ENCODE assay signal across 22 mouse cellular contexts in genomic region chr15:12713216-12713615, GRCm38 (mm10). TPM values are rescaled to one million over a fixed set of nuclear protein-coding genes. Genes with fewer than 3 reads are reported as not detected.
DNase-seq lines count a peak whose midpoint lies in the region; ATAC-seq and TF ChIP-seq lines count a peak whose summit lies in the region.
"Had no signal": no experiment of that assay in that cellular context is flagged by ENCODE, and none has a peak within 500 bp of the region (broad histone marks: within the 10 kb centered on the region; RNA-seq: fewer than 3 reads in every experiment).

No protein-coding gene starts in this region.

- H3K4me1 ChIP-seq in heart, embryonic 12.5 days (replicated peaks): peaks cover 26% of the 10 kb centered on the region
- H3K4me1 ChIP-seq: forebrain, embryonic 13.5 days had no signal

- ATAC-seq in heart, embryonic 12.5 days (ENCODE audit: insufficient number of reproducible peaks, low FRiP score): no peak
- ATAC-seq: forebrain, embryonic 13.5 days; forebrain, embryonic 16.5 days; intestine, postnatal 0 days had no signal

- WGBS in heart, embryonic 12.5 days: 71% methylated on average over 2 of the region's 2 CpGs

- H3K36me3 ChIP-seq in heart, embryonic 12.5 days: peaks cover 4% of the 10 kb centered on the region

- peak; percentile 86 for DNase-seq in heart, adult 11 months
- DNase-seq in layer of hippocampus, adult 2 months (ENCODE audit: low spot score in 2 of 2): no peak
- DNase-seq in layer of hippocampus, adult 11-12 months (ENCODE audit: low spot score): no peak
- DNase-seq in R1 (ENCODE audit: low read depth, low spot score): peak; percentile 78
- no peak for DNase-seq in right cerebral cortex, adult 2 months (ENCODE audit: low spot score in 2 of 2)
- DNase-seq: adrenal gland, postnatal 10 days; adrenal gland, postnatal 36 days; cerebellum, adult 18-20 months; cerebellum, adult 9-10 months; cerebellum, postnatal 14 days; gastrocnemius, postnatal 10 days; heart, adult 18-20 months; heart, postnatal 10 days; heart, postnatal 36 days had no signal

- no peaks in the 10 kb centered on the region; the same call in 1 of the 2 replicates for H3K9me3 ChIP-seq in heart, embryonic 12.5 days (replicated peaks)
- H3K9me3 ChIP-seq: forebrain, embryonic 13.5 days; heart, embryonic 10.5 days had no signal

- H3K4me2 ChIP-seq in heart, embryonic 12.5 days: no peak overlapping the region
- H3K4me2 ChIP-seq: forebrain, embryonic 13.5 days; hindbrain, embryonic 14.5 days had no signal

- no peaks in the 10 kb centered on the region for H3K27me3 ChIP-seq in heart, embryonic 12.5 days (replicated peaks)
- H3K27me3 ChIP-seq: forebrain, embryonic 13.5 days had no signal

- H3K4me3 ChIP-seq in heart, embryonic 12.5 days: no peak overlapping the region
- H3K4me3 ChIP-seq in layer of hippocampus, adult 2 months: no peak overlapping the region
- H3K4me3 ChIP-seq: forebrain, embryonic 10.5 days; forebrain, embryonic 13.5 days; heart, embryonic 10.5 days; hindbrain, embryonic 10.5 days had no signal

- H3K9ac ChIP-seq in heart, embryonic 12.5 days: no peak overlapping the region
- H3K9ac ChIP-seq: forebrain, embryonic 13.5 days; hindbrain, embryonic 14.5 days had no signal

- no peak overlapping the region for H3K27ac ChIP-seq in heart, embryonic 12.5 days (ENCODE audit: poor library complexity, severe bottlenecking)
- peak overlapping the region; percentile 77 for H3K27ac ChIP-seq in layer of hippocampus, adult 2 months
- H3K27ac ChIP-seq: forebrain, embryonic 10.5 days; forebrain, embryonic 13.5 days; heart, embryonic 10.5 days; hindbrain, embryonic 10.5 days; hindbrain, embryonic 14.5 days had no signal

- no peak for TF ChIP-seq CTCF in layer of hippocampus, adult 2 months (conservative IDR thresholded peaks at IDR 0.05)

RNA-seq across cellular contexts. Expression of gene Pdzd2, which starts 26.5 kb away (rescaled TPM):
- 14.2 and 14.4 TPM in 2 replicates for polyA plus RNA-seq in heart, embryonic 12.5 days (2016; fragmentation: Nextera tagmentation; extraction: Ambion mirVana)
- 10 to 100 TPM; 63.9 to 67.7 TPM for total RNA-seq in layer of hippocampus, adult 2 months (2021)

Comparison
In these comparisons a context has a peak if more than half of its experiments do, and no peak if none do; other contexts are left out.
1. DNase-seq: peak in heart, adult 11 months (single experiment) and R1 (single experiment); none in layer of hippocampus, adult 2 months (0 of 2), layer of hippocampus, adult 11-12 months (single experiment) and right cerebral cortex, adult 2 months (0 of 2).